Mouse (Mus musculus) MEL (cell line): ENCODE measurements around the gene Ppfibp1. TPM values are rescaled to one million over a fixed set of nuclear protein-coding genes. Genes with fewer than 3 reads are reported as not detected.

Experiments
- DNase-seq: peaks from one replicate; pipeline ENCODE4 v3.0.0; 2011; ENCODE audit warnings: low read depth, low spot score
- H3K27ac ChIP-seq: 2 replicates; pipeline ENCODE4 v1.5.1; 2012; ENCODE audit warnings: low read depth, mild to moderate bottlenecking, control low read depth, low read length, moderate library complexity; ENCODE audit not compliant: control insufficient read depth
- H3K27me3 ChIP-seq, 2 experiments: fragments of 150-350 bp in 1 of 2; sonication (generic) in 1 of 2; 2 replicates each; pipeline ENCODE4 v1.6.1; 2012; ENCODE audit warnings: low read length in 2 of 2, mild to moderate bottlenecking in 2 of 2, improper control_type of control experiment in 1 of 2, moderate library complexity in 1 of 2; ENCODE audit not compliant: insufficient read depth in 2 of 2, control insufficient read depth in 1 of 2
- H3K36me3 ChIP-seq, 2 experiments: 2 replicates each; pipeline ENCODE4 v1.6.1; 2012 to 2014; ENCODE audit warnings: low read length in 2 of 2, improper control_type of control experiment in 1 of 2, inconsistent platforms in 1 of 2, mild to moderate bottlenecking in 1 of 2; ENCODE audit not compliant: insufficient read depth in 2 of 2, control insufficient read depth in 1 of 2
- H3K4me1 ChIP-seq, 2 experiments: fragments of 150-350 bp in 1 of 2; sonication (generic) in 1 of 2; 2 replicates each; pipeline ENCODE4 v1.6.1; 2012; ENCODE audit warnings: low read length in 2 of 2, improper control_type of control experiment in 1 of 2, mild to moderate bottlenecking in 1 of 2; ENCODE audit not compliant: insufficient read depth in 2 of 2, control insufficient read depth in 1 of 2
- H3K4me3 ChIP-seq, 2 experiments: fragments of 150-350 bp in 1 of 2; sonication (generic) in 1 of 2; 2 replicates each; pipeline ENCODE4 v1.5.1; 2012; ENCODE audit warnings: low read depth in 2 of 2, low read length in 2 of 2, mild to moderate bottlenecking in 2 of 2, moderate library complexity in 2 of 2, control low read depth in 1 of 2, improper control_type of control experiment in 1 of 2; ENCODE audit not compliant: control insufficient read depth in 1 of 2, insufficient read depth in 1 of 2
- H3K79me2 ChIP-seq: 2 replicates; pipeline ENCODE4 v1.6.1; 2012; ENCODE audit warnings: mild to moderate bottlenecking, low read length, moderate library complexity; ENCODE audit not compliant: control insufficient read depth, poor library complexity, insufficient read depth
- H3K9ac ChIP-seq: 2 replicates; pipeline ENCODE4 v1.6.1; 2012; ENCODE audit warnings: low read depth, mild to moderate bottlenecking, control low read depth, low read length, moderate library complexity; ENCODE audit not compliant: control insufficient read depth, poor library complexity, severe bottlenecking
- H3K9me3 ChIP-seq: fragments of 150-350 bp; sonication (generic); replicated peaks from 2 replicates; pipeline ENCODE4 v1.6.1; 2012; ENCODE audit warnings: mild to moderate bottlenecking, low read length, improper control_type of control experiment, moderate library complexity; ENCODE audit not compliant: insufficient read depth
- CHD2 ChIP-seq: IDR thresholded peaks from 2 replicates; pipeline ENCODE4 v1.6.1; 2011; ENCODE audit warnings: low read length, improper control_type of control experiment
- CTCF ChIP-seq, 3 experiments: IDR thresholded peaks in 2 of 3; conservative IDR thresholded peaks in 1 of 3; 2 replicates each; pipeline ENCODE4 v1.5.1; 2011 to 2012; ENCODE audit warnings: low read length in 3 of 3, low read depth in 2 of 3, mild to moderate bottlenecking in 2 of 3, improper control_type of control experiment in 1 of 3, inconsistent platforms in 1 of 3, mixed read lengths in 1 of 3, moderate library complexity in 1 of 3; ENCODE audit not compliant: control insufficient read depth in 1 of 3, insufficient read depth in 1 of 3, poor library complexity in 1 of 3, severe bottlenecking in 1 of 3
- E2F4 ChIP-seq: IDR thresholded peaks from 2 replicates; pipeline ENCODE4 v1.6.1; 2011; ENCODE audit warnings: low read depth, low read length, improper control_type of control experiment, borderline replicate concordance
- ELF1 ChIP-seq: IDR thresholded peaks from 2 replicates; pipeline ENCODE4 v1.6.1; 2014; ENCODE audit warnings: low read depth, mild to moderate bottlenecking, inconsistent platforms, low read length, improper control_type of control experiment, moderate library complexity
- ETS1 ChIP-seq: IDR thresholded peaks from 2 replicates; pipeline ENCODE4 v1.6.1; 2012; ENCODE audit warnings: low read depth, mild to moderate bottlenecking, inconsistent platforms, low read length, improper control_type of control experiment, moderate library complexity
- JUND ChIP-seq: IDR thresholded peaks from 2 replicates; pipeline ENCODE4 v1.6.1; 2011; ENCODE audit warnings: low read depth, mild to moderate bottlenecking, improper control_type of control experiment, low read length
- KAT2A ChIP-seq: conservative IDR thresholded peaks from 2 replicates; pipeline ENCODE4 v1.6.1; 2012; ENCODE audit warnings: low read depth, low read length, improper control_type of control experiment, inconsistent platforms
- MXI1 ChIP-seq: IDR thresholded peaks from 2 replicates; pipeline ENCODE4 v1.6.1; 2011; ENCODE audit warnings: mild to moderate bottlenecking, low read depth, low read length, improper control_type of control experiment
- MYB ChIP-seq: IDR thresholded peaks from 2 replicates; pipeline ENCODE4 v1.6.1; 2011; ENCODE audit warnings: mild to moderate bottlenecking, low read depth, low read length, improper control_type of control experiment
- MYC ChIP-seq: IDR thresholded peaks from 2 replicates; pipeline ENCODE4 v1.6.1; 2011; ENCODE audit warnings: low read depth, mild to moderate bottlenecking, low read length, improper control_type of control experiment, moderate library complexity
- NELFE ChIP-seq: IDR thresholded peaks from 2 replicates; pipeline ENCODE4 v1.6.1; 2011; ENCODE audit warnings: low read depth, low read length, improper control_type of control experiment
- NRF1 ChIP-seq: IDR thresholded peaks from 2 replicates; pipeline ENCODE4 v1.6.1; 2014; ENCODE audit warnings: low read depth, mild to moderate bottlenecking, inconsistent platforms, low read length, improper control_type of control experiment, moderate library complexity; ENCODE audit not compliant: poor library complexity, insufficient read depth, severe bottlenecking
- POLR2AphosphoS5 ChIP-seq: IDR thresholded peaks from 2 replicates; pipeline ENCODE4 v1.6.1; 2012; ENCODE audit warnings: low read depth, borderline replicate concordance, mild to moderate bottlenecking, inconsistent platforms, low read length, moderate library complexity, mixed read lengths
- RAD21 ChIP-seq: IDR thresholded peaks from 2 replicates; pipeline ENCODE4 v1.6.1; 2011; ENCODE audit warnings: mild to moderate bottlenecking, low read depth, low read length, improper control_type of control experiment
- RCOR1 ChIP-seq: IDR thresholded peaks from 2 replicates; pipeline ENCODE4 v1.6.1; 2012; ENCODE audit warnings: low read depth, mild to moderate bottlenecking, inconsistent platforms, low read length, improper control_type of control experiment
- SMC3 ChIP-seq: IDR thresholded peaks from 2 replicates; pipeline ENCODE4 v1.6.1; 2011; ENCODE audit warnings: low read depth, low read length, improper control_type of control experiment
- TAL1 ChIP-seq: IDR thresholded peaks from 2 replicates; pipeline ENCODE4 v1.6.1; 2012; ENCODE audit warnings: mild to moderate bottlenecking, inconsistent platforms, low read length, moderate library complexity, mixed read lengths
- TBP ChIP-seq: IDR thresholded peaks from 2 replicates; pipeline ENCODE4 v1.8.0; 2011; ENCODE audit warnings: low read depth, low read length, improper control_type of control experiment
- USF1 ChIP-seq: IDR thresholded peaks from 2 replicates; pipeline ENCODE4 v1.6.1; 2014; ENCODE audit warnings: low read depth, mild to moderate bottlenecking, inconsistent platforms, low read length, improper control_type of control experiment, moderate library complexity
- ZKSCAN1 ChIP-seq: IDR thresholded peaks from 2 replicates; pipeline ENCODE4 v1.6.1; 2012; ENCODE audit warnings: low read depth, mild to moderate bottlenecking, inconsistent platforms, low read length, improper control_type of control experiment, moderate library complexity
- ZMIZ1 ChIP-seq: IDR thresholded peaks from 2 replicates; pipeline ENCODE4 v1.6.1; 2012; ENCODE audit warnings: low read depth, mild to moderate bottlenecking, inconsistent platforms, low read length, improper control_type of control experiment, moderate library complexity
- ZNF384 ChIP-seq: IDR thresholded peaks from 2 replicates; pipeline ENCODE4 v1.6.1; 2012; ENCODE audit warnings: low read depth, mild to moderate bottlenecking, inconsistent platforms, low read length, improper control_type of control experiment
- polyA plus RNA-seq, 2 experiments: library from polyadenylated mRNA; stranded (reverse) in 1 of 2; unstranded in 1 of 2; fragments of >175 nt in 1 of 2; fragments of >200 nt in 1 of 2; gene quantifications; 2 replicates each; pipeline versions ENCODE4 v1.2.1 to v1.2.4; 2012; ENCODE audit warnings: low replicate concordance in 2 of 2, low read depth in 1 of 2; ENCODE audit not compliant: insufficient read length in 2 of 2, insufficient read depth in 1 of 2, missing spikeins in 1 of 2
- total RNA-seq: library from RNA; depleted of rRNA; stranded (reverse); fragments of 300-350 nt; gene quantifications from 2 replicates; pipeline ENCODE4 v1.2.3, GENCODE M21; 2012

Ppfibp1 gene
- total and polyA plus RNA-seq, 3 experiments: 12.2 to 14.6 TPM; not detected in 1

- no peaks in the 10 kb centered on the region for H3K9me3 ChIP-seq
- TF ChIP-seq TAL1 (no peak), POLR2AphosphoS5 (no peak), NRF1 (no peak), SMC3 (no peak), E2F4 (no peak)
Observed at GRCm38 (mm10) chr6:146939026-146939425, 50.7 kb downstream of the Ppfibp1 start.

GRCm38 (mm10) chr6:146941505-146942275, 53.4 kb downstream of the Ppfibp1 start:
- H3K9me3 ChIP-seq: no peaks in the 10 kb centered on the region
- no peak overlapping the region for H3K9ac ChIP-seq
- no peak for DNase-seq
- no peaks in the 10 kb centered on the region for H3K27me3 ChIP-seq
- TF ChIP-seq E2F4 (no peak), RCOR1 (no peak), ELF1 (0 out of 2 replicates have a peak, but pooled peaks have one; percentile 12)
- TF ChIP-seq, all 39 proteins: peak for 1
- H3K36me3 ChIP-seq: peaks cover 0 to 17% of the 10 kb centered on the region in 2 experiments; a peak in 2 of 4 replicates
- no peaks in the 10 kb centered on the region for H3K79me2 ChIP-seq
- H3K4me3 ChIP-seq: no peak overlapping the region
- H3K4me1 ChIP-seq: peaks cover 9 to 11% of the 10 kb centered on the region in 2 experiments
- H3K27ac ChIP-seq: no peak overlapping the region

More at GRCm38 (mm10) chr6:146939026-146939425, 50.7 kb downstream of the Ppfibp1 start:
- Histone ChIP-seq H3K27ac (no peak overlapping the region), H3K36me3 (peaks cover 0 to 6% of the 10 kb centered on the region in 2 experiments; a peak in 2 of 4 replicates), H3K4me3 (no peak overlapping the region), H3K9ac (no peak overlapping the region), H3K27me3 (no peaks in the 10 kb centered on the region), H3K4me1 (peaks cover 0 to 3% of the 10 kb centered on the region in 2 experiments; a peak in 2 of 4 replicates), H3K79me2 (no peaks in the 10 kb centered on the region)
- no peak for DNase-seq

- DNase-seq: no peak
- Histone ChIP-seq H3K27ac (no peak overlapping the region), H3K4me1 (peaks cover 15 to 24% of the 10 kb centered on the region in 2 experiments), H3K79me2 (no peaks in the 10 kb centered on the region), H3K27me3 (no peaks in the 10 kb centered on the region), H3K4me3 (no peak overlapping the region), H3K9me3 (no peaks in the 10 kb centered on the region), H3K9ac (no peak overlapping the region), H3K36me3 (peaks cover 0 to 29% of the 10 kb centered on the region in 2 experiments; a peak in 2 of 4 replicates)
- TF ChIP-seq ZNF384 (no peak), TBP (no peak), SMC3 (no peak), MXI1 (no peak), USF1 (no peak), MYC (no peak), RCOR1 (no peak), ZMIZ1 (no peak), RAD21 (no peak), JUND (no peak), ZKSCAN1 (no peak), NRF1 (no peak), CTCF (IDR thresholded peaks at IDR 0.05 in 2 of 3, conservative IDR thresholded peaks at IDR 0.05 in 1 of 3; ENCODE audit: control insufficient read depth in 1 of 3, insufficient read depth in 1 of 3, low read depth in 2 of 3, low read length in 3 of 3, poor library complexity in 1 of 3, severe bottlenecking in 1 of 3) (no peak), NELFE (no peak), KAT2A (no peak), MYB (no peak), POLR2AphosphoS5 (no peak), ETS1 (no peak), CHD2 (no peak)
Observed at GRCm38 (mm10) chr6:146944009-146944408, 55.7 kb downstream of the Ppfibp1 start.
